Mouse (Mus musculus) G1E (cell line): Measurements from ENCODE around the gene Slc12a6.

Experiments
- CTCF ChIP-seq: IDR thresholded peaks from 2 replicates; pipeline ENCODE4 v1.5.1; 2012; ENCODE audit warnings: low read depth, low read length, inconsistent platforms, mixed read lengths
- GATA2 ChIP-seq: IDR thresholded peaks from 2 replicates; pipeline ENCODE4 v1.6.1; 2012; ENCODE audit warnings: low read depth, low read length, inconsistent platforms, borderline replicate concordance
- POLR2AphosphoS5 ChIP-seq: IDR thresholded peaks from 2 replicates; pipeline ENCODE4 v1.6.1; 2012; ENCODE audit warnings: low read depth, low read length, inconsistent platforms; ENCODE audit not compliant: insufficient replicate concordance
- TAL1 ChIP-seq: conservative IDR thresholded peaks from 2 replicates; pipeline ENCODE4 v1.6.1; 2012; ENCODE audit warnings: low read depth, low read length, inconsistent platforms, mixed read lengths

DNA sequence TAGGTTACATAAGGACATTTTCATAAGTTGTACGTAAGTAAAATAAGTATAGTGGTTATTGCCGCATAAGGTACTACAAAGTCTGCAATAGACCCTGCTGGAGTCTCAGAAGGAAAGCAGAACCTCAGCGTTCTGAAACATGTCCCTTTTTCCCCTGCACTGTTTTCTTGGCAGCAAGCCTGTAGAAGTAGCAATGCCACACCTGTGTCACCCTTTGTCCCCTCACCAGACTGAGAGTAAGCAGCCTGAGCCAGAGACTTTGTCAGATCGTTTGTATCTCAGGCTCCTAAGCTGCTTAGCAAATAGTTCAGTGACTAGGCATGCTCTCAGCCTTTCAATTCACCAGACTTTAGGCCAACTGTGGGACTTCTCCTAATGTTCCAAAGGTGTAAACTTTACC lies 21.4 kb downstream of the Slc12a6 start:
- TF ChIP-seq CTCF: no peak
- TF ChIP-seq POLR2AphosphoS5: no peak
- TF ChIP-seq TAL1: no peak
- TF ChIP-seq GATA2: no peak
